Mouse (Mus musculus) bone marrow macrophage, adult 2 months (primary cell): ENCODE measurements around the gene Sf3b6.

Experiments
- CTCF ChIP-seq: IDR thresholded peaks from 2 replicates; pipeline ENCODE4 v1.5.1; 2012; ENCODE audit warnings: low read depth, mild to moderate bottlenecking, low read length, moderate library complexity
- POLR2A ChIP-seq: IDR thresholded peaks from 2 replicates; pipeline ENCODE4 v1.6.1; 2012; ENCODE audit warnings: mild to moderate bottlenecking, low read depth, low read length, borderline replicate concordance

DNA sequence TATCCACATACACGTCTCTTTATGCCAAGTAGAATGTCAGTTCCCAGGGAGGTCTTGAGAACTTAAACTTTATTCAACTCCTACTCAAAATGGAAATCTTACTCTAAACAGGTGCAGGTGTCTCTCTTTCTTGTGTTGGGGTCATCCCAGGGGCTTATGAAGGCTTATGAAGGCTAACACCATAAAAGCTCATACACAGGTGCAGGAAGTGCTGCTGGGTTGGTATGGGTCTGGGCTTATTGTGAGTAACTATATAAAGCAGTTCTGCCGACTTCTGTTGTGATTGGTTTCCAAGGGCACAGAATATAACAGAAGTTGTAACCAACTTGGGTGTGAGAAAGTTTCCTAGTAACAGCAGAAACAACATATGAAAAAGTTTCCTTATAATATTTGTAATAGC, 32.9 kb upstream of the Sf3b6 start:
- TF ChIP-seq CTCF (no peak), POLR2A (no peak)
